Mouse (Mus musculus): ENCODE measurements around the gene Prkn. TPM values are rescaled to one million over a fixed set of nuclear protein-coding genes. Genes with fewer than 3 reads are reported as not detected.

Gene Prkn
- polyA plus RNA-seq, 1 experiment from 2014 or later, result 3.9 TPM

GRCm38 (mm10) chr17:11385246-11385645, 545.1 kb downstream of the Prkn start:
- H3K9me3 ChIP-seq, result no peaks in the 10 kb centered on the region
- H3K4me2 ChIP-seq, result no peak overlapping the region
- H3K4me3 ChIP-seq, result no peak overlapping the region
- 89% methylated on average over 4 of the region's 4 CpGs for WGBS
- no peaks in the 10 kb centered on the region for H3K36me3 ChIP-seq
- no peaks in the 10 kb centered on the region for H3K4me1 ChIP-seq (replicated peaks)
- no peaks in the 10 kb centered on the region for H3K27me3 ChIP-seq
- no peak for ATAC-seq (ENCODE audit: low FRiP score)
- H3K27ac ChIP-seq, result no peak overlapping the region
- no peak overlapping the region for H3K9ac ChIP-seq

- Histone ChIP-seq H3K9ac (no peak overlapping the region), H3K27me3 (no peaks in the 10 kb centered on the region), H3K4me2 (no peak overlapping the region), H3K9me3 (no peaks in the 10 kb centered on the region), H3K4me3 (no peak overlapping the region), H3K27ac (no peak overlapping the region), H3K36me3 (no peaks in the 10 kb centered on the region), H3K4me1 (replicated peaks) (peaks cover 6% of the 10 kb centered on the region)
- ATAC-seq (ENCODE audit: low FRiP score), result no peak
- 61% methylated on average over 11 of the region's 11 CpGs for WGBS
Measured at GRCm38 (mm10) chr17:11392622-11393294, 552.6 kb downstream of the Prkn start.

DNA sequence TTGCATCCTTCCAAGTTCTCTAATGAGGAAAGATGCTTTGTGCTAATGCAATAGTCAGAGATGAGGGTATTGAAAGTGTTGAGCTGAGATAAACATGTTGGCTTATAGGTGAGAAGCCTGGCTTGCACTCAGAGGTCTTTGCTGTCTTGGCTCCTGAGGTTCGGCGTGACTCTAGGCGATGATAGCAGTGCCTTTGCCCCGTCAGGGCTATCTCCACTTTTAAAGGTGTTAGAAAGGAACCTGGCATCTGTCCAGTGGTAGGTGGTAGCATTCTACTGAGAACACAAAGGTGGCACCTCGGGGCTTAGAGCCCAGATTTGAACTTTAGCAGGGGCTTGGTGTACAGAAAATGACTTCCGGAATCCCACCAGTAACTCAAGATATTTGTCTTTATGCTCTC, 554.4 kb downstream of the Prkn start:
- Histone ChIP-seq H3K4me1 (replicated peaks) (peaks cover 6% of the 10 kb centered on the region), H3K36me3 (no peaks in the 10 kb centered on the region), H3K27ac (no peak overlapping the region), H3K27me3 (no peaks in the 10 kb centered on the region), H3K4me3 (no peak overlapping the region), H3K9ac (no peak overlapping the region), H3K4me2 (no peak overlapping the region), H3K9me3 (no peaks in the 10 kb centered on the region)
- ATAC-seq (ENCODE audit: low FRiP score), result no peak
- WGBS, result 93% methylated on average over 6 of the region's 6 CpGs

- H3K36me3 ChIP-seq, result no peaks in the 10 kb centered on the region
- H3K4me2 ChIP-seq, result no peak overlapping the region
- 89% methylated on average over 4 of the region's 4 CpGs for WGBS
- H3K4me3 ChIP-seq, result no peak overlapping the region
- H3K27ac ChIP-seq, result no peak overlapping the region
- H3K4me1 ChIP-seq (replicated peaks), result peaks cover 3% of the 10 kb centered on the region
- H3K9ac ChIP-seq, result no peak overlapping the region
- no peak for ATAC-seq (ENCODE audit: low FRiP score)
- no peaks in the 10 kb centered on the region for H3K9me3 ChIP-seq
- no peaks in the 10 kb centered on the region for H3K27me3 ChIP-seq
Measured at GRCm38 (mm10) chr17:11397678-11398077, 557.5 kb downstream of the Prkn start.

DNA sequence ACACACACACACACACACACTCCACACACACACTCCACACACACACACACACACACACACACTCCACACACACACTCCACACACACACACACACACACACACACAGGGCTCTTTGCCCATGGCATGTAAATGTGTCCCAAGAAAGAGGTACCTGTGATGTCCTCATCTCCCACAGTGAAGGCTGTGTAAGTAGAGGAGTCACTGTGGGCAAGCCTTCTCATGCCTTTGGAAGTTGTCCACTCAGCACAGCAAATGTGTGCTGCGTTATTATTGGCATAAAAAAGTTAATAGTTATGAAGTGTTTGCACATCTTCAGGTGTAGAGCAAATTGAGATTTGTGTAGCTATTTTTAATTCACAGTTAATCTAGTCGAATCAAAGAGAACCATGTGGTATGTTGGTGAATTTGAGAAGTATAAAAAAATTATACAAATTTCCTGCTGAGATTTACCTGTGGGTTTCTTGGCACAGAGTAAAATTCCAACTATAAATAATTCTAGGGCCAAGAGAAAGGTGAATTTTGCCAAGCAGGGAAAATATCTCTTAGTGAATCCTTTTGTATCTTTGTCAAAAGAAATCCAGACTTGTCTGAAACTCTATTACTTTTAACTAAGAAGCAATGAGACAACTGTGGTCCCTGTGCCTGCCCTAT, 562.2 kb downstream of the Prkn start:
- Histone ChIP-seq H3K9ac (no peak overlapping the region), H3K4me2 (no peak overlapping the region), H3K36me3 (no peaks in the 10 kb centered on the region), H3K9me3 (no peaks in the 10 kb centered on the region), H3K4me3 (no peak overlapping the region), H3K27me3 (no peaks in the 10 kb centered on the region), H3K27ac (no peak overlapping the region), H3K4me1 (replicated peaks) (no peaks in the 10 kb centered on the region)
- ATAC-seq (ENCODE audit: low FRiP score), result no peak
- 94% methylated on average over 2 of the region's 2 CpGs for WGBS

DNA sequence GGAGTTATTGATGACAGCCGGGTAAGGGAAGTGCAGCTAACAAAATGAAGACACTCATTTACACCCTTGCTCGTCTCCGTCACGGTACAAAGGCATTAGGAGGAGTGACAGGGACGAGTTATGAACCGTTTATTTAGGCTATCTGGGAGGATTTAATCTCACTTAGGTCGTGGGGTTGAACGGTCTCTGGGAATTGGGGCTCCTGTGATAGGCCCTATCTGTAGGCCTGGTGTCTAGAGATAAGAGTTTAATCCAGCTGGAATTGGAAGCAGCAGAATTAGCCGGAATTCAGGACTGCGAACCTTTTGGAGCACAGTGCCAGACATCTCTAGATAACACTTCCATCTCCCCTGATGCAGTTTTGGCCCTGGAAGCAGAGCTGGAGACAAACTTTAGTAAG, 571.2 kb downstream of the Prkn start:
- Histone ChIP-seq H3K27me3 (no peaks in the 10 kb centered on the region), H3K27ac (no peak overlapping the region; the same call in 1 of the 2 replicates), H3K4me1 (replicated peaks) (no peaks in the 10 kb centered on the region; the same call in 1 of the 2 replicates), H3K36me3 (no peaks in the 10 kb centered on the region), H3K9ac (no peak overlapping the region), H3K9me3 (no peaks in the 10 kb centered on the region), H3K4me2 (no peak overlapping the region), H3K4me3 (no peak overlapping the region)
- 56% methylated on average over 10 of the region's 10 CpGs for WGBS
- no peak for ATAC-seq (ENCODE audit: low FRiP score)

- no peaks in the 10 kb centered on the region for H3K36me3 ChIP-seq
- H3K27ac ChIP-seq, result no peak overlapping the region
- no peak for ATAC-seq (ENCODE audit: low FRiP score)
- no peaks in the 10 kb centered on the region for H3K9me3 ChIP-seq
- no peaks in the 10 kb centered on the region; the same call in 1 of the 2 replicates for H3K4me1 ChIP-seq (replicated peaks)
- H3K9ac ChIP-seq, result no peak overlapping the region
- H3K4me3 ChIP-seq, result no peak overlapping the region
- WGBS, result 63% methylated on average over 5 of the region's 5 CpGs
- H3K27me3 ChIP-seq, result no peaks in the 10 kb centered on the region
- H3K4me2 ChIP-seq, result no peak overlapping the region
Measured at GRCm38 (mm10) chr17:11413688-11414087, 573.5 kb downstream of the Prkn start.

DNA sequence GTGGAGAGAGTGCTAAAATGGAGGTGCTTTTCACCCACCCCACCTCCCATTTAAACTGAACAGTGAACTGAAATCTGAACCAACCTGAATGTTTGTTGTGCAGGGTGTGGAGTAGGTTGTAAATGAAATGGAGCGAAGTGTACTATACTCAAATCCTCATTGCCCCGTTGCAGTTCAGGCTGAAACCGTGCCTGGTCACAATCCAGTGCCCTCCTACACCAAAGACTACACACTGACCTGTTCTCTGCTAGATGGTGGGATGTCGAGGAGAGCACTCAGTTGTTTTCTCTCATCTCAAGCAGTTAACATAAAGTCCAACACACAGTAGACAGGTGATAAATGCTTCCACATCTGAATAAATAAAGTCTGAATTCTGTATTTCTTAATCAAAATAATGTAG, 574.1 kb downstream of the Prkn start:
- no peaks in the 10 kb centered on the region for H3K9me3 ChIP-seq
- no peak for ATAC-seq (ENCODE audit: low FRiP score)
- H3K36me3 ChIP-seq, result no peaks in the 10 kb centered on the region
- no peaks in the 10 kb centered on the region; the same call in 1 of the 2 replicates for H3K4me1 ChIP-seq (replicated peaks)
- H3K27ac ChIP-seq, result no peak overlapping the region
- H3K4me2 ChIP-seq, result no peak overlapping the region
- H3K27me3 ChIP-seq, result no peaks in the 10 kb centered on the region
- H3K9ac ChIP-seq, result no peak overlapping the region
- WGBS, result 86% methylated on average over 4 of the region's 4 CpGs
- H3K4me3 ChIP-seq, result no peak overlapping the region

- no peak overlapping the region for H3K9ac ChIP-seq
- no peak overlapping the region for H3K27ac ChIP-seq
- H3K4me3 ChIP-seq, result no peak overlapping the region
- WGBS, result 77% methylated on average over 3 of the region's 3 CpGs
- no peak overlapping the region for H3K4me2 ChIP-seq
- H3K4me1 ChIP-seq (replicated peaks), result no peaks in the 10 kb centered on the region
- ATAC-seq (ENCODE audit: low FRiP score), result no peak
- no peaks in the 10 kb centered on the region for H3K9me3 ChIP-seq
- no peaks in the 10 kb centered on the region for H3K36me3 ChIP-seq
- no peaks in the 10 kb centered on the region for H3K27me3 ChIP-seq
Measured at GRCm38 (mm10) chr17:11417150-11417549, 577.0 kb downstream of the Prkn start.

GRCm38 (mm10) chr17:11419484-11419883, 579.3 kb downstream of the Prkn start:
- 85% methylated on average over 3 of the region's 3 CpGs for WGBS

DNA sequence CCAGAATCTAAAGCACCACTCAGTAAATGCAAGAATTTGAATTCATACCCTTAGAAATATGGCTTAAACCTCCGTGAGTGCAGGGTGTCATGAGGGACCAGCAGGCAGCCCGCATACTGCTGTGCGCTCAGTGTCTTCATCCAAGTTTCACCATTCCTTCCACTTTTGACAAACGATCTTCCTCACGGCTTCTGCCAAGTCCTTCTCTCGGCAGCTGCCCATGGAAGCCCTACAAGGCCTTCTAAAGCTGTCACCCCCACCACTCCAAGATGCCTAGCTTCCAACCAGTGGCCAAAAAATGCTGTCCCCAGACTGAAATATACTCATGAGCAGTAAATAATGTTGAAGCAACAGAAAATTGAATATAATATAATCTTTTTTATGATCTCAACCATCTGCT, 580.7 kb downstream of the Prkn start:
- H3K4me3 ChIP-seq, result no peak overlapping the region
- H3K9me3 ChIP-seq, result no peaks in the 10 kb centered on the region
- H3K4me2 ChIP-seq, result no peak overlapping the region
- H3K36me3 ChIP-seq, result no peaks in the 10 kb centered on the region
- no peaks in the 10 kb centered on the region for H3K4me1 ChIP-seq (replicated peaks)
- no peak for ATAC-seq (ENCODE audit: low FRiP score)
- no peak overlapping the region for H3K27ac ChIP-seq
- H3K9ac ChIP-seq, result no peak overlapping the region
- H3K27me3 ChIP-seq, result no peaks in the 10 kb centered on the region
- 55% methylated on average over 6 of the region's 6 CpGs for WGBS

More at GRCm38 (mm10) chr17:11419484-11419883, 579.3 kb downstream of the Prkn start:
- no peak overlapping the region for H3K27ac ChIP-seq
- no peaks in the 10 kb centered on the region for H3K9me3 ChIP-seq
- H3K4me2 ChIP-seq, result no peak overlapping the region
- H3K9ac ChIP-seq, result no peak overlapping the region
- H3K4me1 ChIP-seq (replicated peaks), result no peaks in the 10 kb centered on the region
- H3K36me3 ChIP-seq, result no peaks in the 10 kb centered on the region
- H3K27me3 ChIP-seq, result no peaks in the 10 kb centered on the region
- ATAC-seq (ENCODE audit: low FRiP score), result no peak
- no peak overlapping the region for H3K4me3 ChIP-seq

DNA sequence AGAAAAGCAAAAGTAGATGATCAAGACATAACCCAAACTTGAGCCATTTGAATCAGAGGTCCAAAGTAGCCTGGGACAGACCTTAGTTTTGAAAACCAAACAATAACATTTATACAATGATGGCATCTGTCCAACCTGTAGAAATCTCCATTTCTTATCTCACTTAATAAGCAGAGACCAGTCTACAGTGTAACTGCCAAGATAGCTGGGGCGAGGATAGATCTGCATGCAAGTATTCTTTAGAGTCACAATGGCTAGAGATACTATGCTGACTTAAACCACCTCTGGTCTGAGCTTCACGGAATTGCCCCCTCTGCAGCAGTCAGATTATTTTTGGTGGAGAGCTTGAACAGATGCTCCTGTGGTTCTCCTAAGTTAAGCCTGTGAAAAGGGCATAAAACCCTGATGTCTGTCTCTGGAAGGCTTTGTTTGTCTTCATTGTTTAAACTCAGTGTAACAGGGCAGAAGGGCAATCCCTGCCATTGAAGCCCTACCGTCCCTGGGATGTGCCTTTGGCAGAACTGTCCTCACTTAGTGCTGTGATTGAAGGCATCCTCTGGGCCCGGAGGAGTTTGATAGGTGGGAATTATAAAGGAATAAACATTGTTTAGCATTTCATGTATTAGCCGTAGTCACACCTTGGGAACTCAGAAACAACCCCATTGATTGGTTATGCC, 581.2 kb downstream of the Prkn start:
- WGBS, result 19% methylated on average over 5 of the region's 5 CpGs
- H3K4me3 ChIP-seq, result no peak overlapping the region
- no peaks in the 10 kb centered on the region for H3K4me1 ChIP-seq (replicated peaks)
- no peak overlapping the region for H3K4me2 ChIP-seq
- no peaks in the 10 kb centered on the region for H3K36me3 ChIP-seq
- H3K9ac ChIP-seq, result no peak overlapping the region
- H3K27me3 ChIP-seq, result no peaks in the 10 kb centered on the region
- H3K9me3 ChIP-seq, result no peaks in the 10 kb centered on the region
- no peak for ATAC-seq (ENCODE audit: low FRiP score)
- no peak overlapping the region for H3K27ac ChIP-seq

Measured in hindbrain, embryonic 13.5 days (tissue).